Mouse (Mus musculus) heart, embryonic 13.5 days (tissue): ENCODE measurements at regions not wholly inside any gene's neighbourhood (a gene's known extent, or its start where the extent isn't known, plus 50 kb on each side); places are given as distances from the start of the nearest gene placed in this dataset.

ENCODE experiments used
- ATAC-seq: fragments of 200-750 bp; cut with Nextera tagmentation; 2 replicates; pipeline ENCODE4 v1.8.0; 2017; ENCODE audit warnings: moderate TSS enrichment; ENCODE audit not compliant: insufficient number of reproducible peaks, low FRiP score, low TSS enrichment; ENCODE audit errors: extremely low read depth
- H3K27ac ChIP-seq: fragments of 300-500 bp; sonication (generic); replicated peaks from 2 replicates; pipeline ENCODE4 v1.5.1; 2015; ENCODE audit warnings: moderate library complexity, mild to moderate bottlenecking, inconsistent platforms
- H3K27me3 ChIP-seq: fragments of 300-500 bp; sonication (generic); replicated peaks from 2 replicates; pipeline ENCODE4 v1.6.1; 2015; ENCODE audit warnings: mild to moderate bottlenecking, inconsistent platforms
- H3K36me3 ChIP-seq: fragments of 300-500 bp; sonication (generic); 2 replicates; pipeline ENCODE4 v1.6.1; 2015; ENCODE audit warnings: mild to moderate bottlenecking, inconsistent platforms
- H3K4me1 ChIP-seq: fragments of 300-500 bp; sonication (generic); 2 replicates; pipeline ENCODE4 v1.6.1; 2015; ENCODE audit warnings: inconsistent platforms
- H3K4me2 ChIP-seq: fragments of 300-500 bp; sonication (generic); 2 replicates; pipeline ENCODE4 v1.6.1; 2015; ENCODE audit warnings: inconsistent platforms, mild to moderate bottlenecking, moderate library complexity
- H3K4me3 ChIP-seq: fragments of 300-500 bp; sonication (generic); 2 replicates; pipeline ENCODE4 v1.5.1; 2015; ENCODE audit warnings: moderate library complexity, mild to moderate bottlenecking, inconsistent platforms
- H3K9ac ChIP-seq: fragments of 300-500 bp; sonication (generic); 2 replicates; pipeline ENCODE4 v1.6.1; 2015; ENCODE audit warnings: inconsistent platforms, mild to moderate bottlenecking, moderate library complexity
- H3K9me3 ChIP-seq: fragments of 300-500 bp; sonication (generic); 2 replicates; pipeline ENCODE4 v1.6.1; 2016; ENCODE audit warnings: inconsistent platforms
- WGBS: fragments of 180-500 bp; shearing (Covaris S2); methylation state at CpG from one replicate; pipeline ENCODE4 v1.1.7; 2015; ENCODE audit warnings: mixed read lengths; 5-methylcytosine and 5-hydroxymethylcytosine counted together

- H3K27me3 ChIP-seq: no peaks in the 10 kb centered on the region
- no peak overlapping the region for H3K4me2 ChIP-seq
- H3K4me3 ChIP-seq: no peak overlapping the region
- no peak overlapping the region for H3K9ac ChIP-seq
- no peak for ATAC-seq
- 83% methylated on average over 3 of the region's 3 CpGs for WGBS
- H3K36me3 ChIP-seq: no peaks in the 10 kb centered on the region
- H3K9me3 ChIP-seq: no peaks in the 10 kb centered on the region
- peaks cover 94% of the 10 kb centered on the region for H3K4me1 ChIP-seq
- peak overlapping the region; percentile 97 for H3K27ac ChIP-seq
These were observed 246.4 kb upstream of the Sulf2 start for GRCm38 (mm10) chr2:166401860-166402259.

- 54% methylated on average over 10 of the region's 10 CpGs for WGBS
- no peaks in the 10 kb centered on the region; the same call in 1 of the 2 replicates for H3K27me3 ChIP-seq
- no peak overlapping the region for H3K4me3 ChIP-seq
- H3K36me3 ChIP-seq: no peaks in the 10 kb centered on the region
- H3K4me2 ChIP-seq: no peak overlapping the region
- H3K4me1 ChIP-seq: peaks cover 79% of the 10 kb centered on the region
- H3K9ac ChIP-seq: peak overlapping the region; percentile 33
- peak overlapping the region; percentile 97 for H3K27ac ChIP-seq
- no peaks in the 10 kb centered on the region for H3K9me3 ChIP-seq
- no peak for ATAC-seq
These were observed 244.8 kb upstream of the Sulf2 start for GRCm38 (mm10) chr2:166400304-166400703.

- Histone ChIP-seq H3K36me3 (no peaks in the 10 kb centered on the region), H3K4me2 (no peak overlapping the region), H3K4me3 (no peak overlapping the region), H3K27me3 (no peaks in the 10 kb centered on the region; the same call in 1 of the 2 replicates), H3K9me3 (no peaks in the 10 kb centered on the region), H3K27ac (peak overlapping the region; percentile 97), H3K9ac (peak overlapping the region; percentile 72; the same call in 1 of the 2 replicates), H3K4me1 (peaks cover 74% of the 10 kb centered on the region)
- ATAC-seq: peak; percentile 52; the same call in 1 of the 2 replicates
- WGBS: 7% methylated on average over 6 of the region's 6 CpGs
These were observed 243.8 kb upstream of the Sulf2 start for GRCm38 (mm10) chr2:166399140-166399830.

GRCm38 (mm10) chr2:166398774-166399139, 243.3 kb upstream of the Sulf2 start:
- no peaks in the 10 kb centered on the region for H3K36me3 ChIP-seq
- peak overlapping the region; percentile 72 for H3K9ac ChIP-seq
- ATAC-seq: no peak
- H3K4me2 ChIP-seq: peak overlapping the region; percentile 10; the same call in 1 of the 2 replicates
- no peaks in the 10 kb centered on the region for H3K9me3 ChIP-seq
- no peak overlapping the region for H3K4me3 ChIP-seq
- H3K27ac ChIP-seq: peak overlapping the region; percentile 97
- WGBS: 46% methylated on average over 5 of the region's 5 CpGs
- no peaks in the 10 kb centered on the region; the same call in 1 of the 2 replicates for H3K27me3 ChIP-seq
- H3K4me1 ChIP-seq: peaks cover 69% of the 10 kb centered on the region

- no peaks in the 10 kb centered on the region for H3K9me3 ChIP-seq
- H3K27ac ChIP-seq: peak overlapping the region; percentile 97
- no peaks in the 10 kb centered on the region for H3K36me3 ChIP-seq
- ATAC-seq: no peak
- peaks cover 63% of the 10 kb centered on the region for H3K4me1 ChIP-seq
- H3K4me2 ChIP-seq: no peak overlapping the region
- no peaks in the 10 kb centered on the region; the same call in 1 of the 2 replicates for H3K27me3 ChIP-seq
- peak overlapping the region; percentile 72 for H3K9ac ChIP-seq
- H3K4me3 ChIP-seq: no peak overlapping the region
- 77% methylated on average over 10 of the region's 10 CpGs for WGBS
These were observed 242.7 kb upstream of the Sulf2 start for GRCm38 (mm10) chr2:166398156-166398555.

- Histone ChIP-seq H3K9ac (no peak overlapping the region), H3K36me3 (no peaks in the 10 kb centered on the region), H3K4me2 (no peak overlapping the region), H3K9me3 (no peaks in the 10 kb centered on the region), H3K27ac (peak overlapping the region; percentile 28; the same call in 1 of the 2 replicates), H3K27me3 (no peaks in the 10 kb centered on the region; the same call in 1 of the 2 replicates), H3K4me3 (no peak overlapping the region), H3K4me1 (peaks cover 42% of the 10 kb centered on the region)
- WGBS: 75% methylated on average over 13 of the region's 13 CpGs
- ATAC-seq: no peak
These were observed 239.2 kb upstream of the Sulf2 start for GRCm38 (mm10) chr2:166394666-166395065.

GRCm38 (mm10) chr2:166391176-166391575, 235.7 kb upstream of the Sulf2 start:
- Histone ChIP-seq H3K4me2 (no peak overlapping the region), H3K36me3 (no peaks in the 10 kb centered on the region), H3K27ac (peak overlapping the region; percentile 69), H3K4me1 (peaks cover 16% of the 10 kb centered on the region), H3K9ac (peak overlapping the region; percentile 24; the same call in 1 of the 2 replicates), H3K4me3 (no peak overlapping the region), H3K9me3 (no peaks in the 10 kb centered on the region), H3K27me3 (no peaks in the 10 kb centered on the region; the same call in 1 of the 2 replicates)
- ATAC-seq: no peak
- 13% methylated on average over 5 of the region's 5 CpGs for WGBS

GRCm38 (mm10) chr2:166388050-166388449, 232.6 kb upstream of the Sulf2 start:
- no peaks in the 10 kb centered on the region for H3K9me3 ChIP-seq
- no peak overlapping the region for H3K27ac ChIP-seq
- no peak for ATAC-seq
- no peaks in the 10 kb centered on the region for H3K36me3 ChIP-seq
- H3K9ac ChIP-seq: no peak overlapping the region
- H3K4me1 ChIP-seq: peaks cover 18% of the 10 kb centered on the region
- 51% methylated on average over 6 of the region's 6 CpGs for WGBS
- H3K4me3 ChIP-seq: no peak overlapping the region
- no peaks in the 10 kb centered on the region for H3K27me3 ChIP-seq
- no peak overlapping the region for H3K4me2 ChIP-seq

- no peak overlapping the region for H3K4me2 ChIP-seq
- H3K4me3 ChIP-seq: no peak overlapping the region
- no peaks in the 10 kb centered on the region for H3K9me3 ChIP-seq
- no peaks in the 10 kb centered on the region for H3K27me3 ChIP-seq
- ATAC-seq: no peak
- H3K27ac ChIP-seq: no peak overlapping the region
- H3K4me1 ChIP-seq: peaks cover 17% of the 10 kb centered on the region
- no peaks in the 10 kb centered on the region for H3K36me3 ChIP-seq
- 67% methylated on average over 5 of the region's 5 CpGs for WGBS
- no peak overlapping the region for H3K9ac ChIP-seq
These were observed 231.4 kb upstream of the Sulf2 start for GRCm38 (mm10) chr2:166386817-166387216.

- Histone ChIP-seq H3K27me3 (no peaks in the 10 kb centered on the region), H3K9me3 (no peaks in the 10 kb centered on the region), H3K27ac (no peak overlapping the region), H3K4me1 (0 out of 2 replicates have a peak, but pooled peaks cover 4% of the 10 kb centered on the region), H3K36me3 (no peaks in the 10 kb centered on the region), H3K9ac (no peak overlapping the region), H3K4me2 (no peak overlapping the region), H3K4me3 (no peak overlapping the region)
- WGBS: 67% methylated on average over 6 of the region's 6 CpGs
- ATAC-seq: no peak
These were observed 229.1 kb upstream of the Sulf2 start for GRCm38 (mm10) chr2:166384583-166384982.

GRCm38 (mm10) chr2:166383356-166383755, 227.9 kb upstream of the Sulf2 start:
- no peak overlapping the region for H3K4me3 ChIP-seq
- H3K9ac ChIP-seq: no peak overlapping the region
- no peak overlapping the region for H3K4me2 ChIP-seq
- H3K9me3 ChIP-seq: no peaks in the 10 kb centered on the region
- WGBS: 80% methylated on average over 5 of the region's 5 CpGs
- H3K27ac ChIP-seq: no peak overlapping the region
- no peaks in the 10 kb centered on the region; the same call in 1 of the 2 replicates for H3K27me3 ChIP-seq
- H3K4me1 ChIP-seq: 0 out of 2 replicates have a peak, but pooled peaks cover 4% of the 10 kb centered on the region
- no peaks in the 10 kb centered on the region for H3K36me3 ChIP-seq
- no peak for ATAC-seq

- no peak overlapping the region for H3K4me2 ChIP-seq
- H3K27me3 ChIP-seq: peaks cover 8% of the 10 kb centered on the region; the same call in 1 of the 2 replicates
- no peak for ATAC-seq
- no peaks in the 10 kb centered on the region for H3K9me3 ChIP-seq
- H3K9ac ChIP-seq: no peak overlapping the region
- WGBS: 79% methylated on average over 7 of the region's 7 CpGs
- no peaks in the 10 kb centered on the region for H3K36me3 ChIP-seq
- peaks cover 10% of the 10 kb centered on the region for H3K4me1 ChIP-seq
- no peak overlapping the region for H3K4me3 ChIP-seq
- H3K27ac ChIP-seq: no peak overlapping the region
These were observed 226.7 kb upstream of the Sulf2 start for GRCm38 (mm10) chr2:166382180-166382579.
